Mouse (Mus musculus) ES-E14 (cell line): ENCODE measurements around the gene Gm6904.

Source experiments
- HCFC1 ChIP-seq: IDR thresholded peaks from 2 replicates; pipeline ENCODE4 v1.6.1; 2012; ENCODE audit warnings: low read length, inconsistent platforms, borderline replicate concordance; ENCODE audit not compliant: insufficient read depth
- ZC3H11A ChIP-seq: IDR thresholded peaks from 2 replicates; pipeline ENCODE4 v1.6.1; 2012; ENCODE audit warnings: low read depth, mild to moderate bottlenecking, inconsistent platforms, low read length, borderline replicate concordance

- TF ChIP-seq ZC3H11A = no peak
- TF ChIP-seq HCFC1 = no peak
These were observed 29.6 kb downstream of the Gm6904 start for GRCm38 (mm10) chr14:59230331-59230966.
